Mouse (Mus musculus) CD4-positive helper T cell, adult 2 months (primary cell): ENCODE measurements around the gene Tgfbrap1.
"Not testable (repeated sequence)": the region's sequence is repeated elsewhere in the genome, so short reads cannot be mapped to it uniquely, and the experiment has no call there.

Experiments
- DNase-seq: peaks from one replicate; pipeline ENCODE4 v3.0.0-alpha.2; 2012; ENCODE audit warnings: low read depth, missing footprints, low spot score

The Tgfbrap1 gene

GRCm38 (mm10) chr1:43036014-43036413, 62.4 kb downstream of the Tgfbrap1 start:
- no peak for DNase-seq

- DNase-seq, result not testable (repeated sequence)
Observed at GRCm38 (mm10) chr1:43015153-43015685, 83.2 kb downstream of the Tgfbrap1 start.

GRCm38 (mm10) chr1:43010461-43010860, 88.0 kb downstream of the Tgfbrap1 start:
- DNase-seq, result no peak

GRCm38 (mm10) chr1:43006524-43006923, 91.9 kb downstream of the Tgfbrap1 start:
- DNase-seq, result no peak

GRCm38 (mm10) chr1:43006051-43006514, 92.4 kb downstream of the Tgfbrap1 start:
- DNase-seq, result no peak
